Mouse (Mus musculus): Measurements from ENCODE around the gene Slc4a2. TPM values are rescaled to one million over a fixed set of nuclear protein-coding genes. Genes with fewer than 3 reads are reported as not detected.
"Not testable (repeated sequence)": the region's sequence is repeated elsewhere in the genome, so short reads cannot be mapped to it uniquely, and the experiment has no call there.

Gene Slc4a2
- total RNA-seq, 2 experiments from 2014 or later = 40.3 to 42.6 TPM

DNA sequence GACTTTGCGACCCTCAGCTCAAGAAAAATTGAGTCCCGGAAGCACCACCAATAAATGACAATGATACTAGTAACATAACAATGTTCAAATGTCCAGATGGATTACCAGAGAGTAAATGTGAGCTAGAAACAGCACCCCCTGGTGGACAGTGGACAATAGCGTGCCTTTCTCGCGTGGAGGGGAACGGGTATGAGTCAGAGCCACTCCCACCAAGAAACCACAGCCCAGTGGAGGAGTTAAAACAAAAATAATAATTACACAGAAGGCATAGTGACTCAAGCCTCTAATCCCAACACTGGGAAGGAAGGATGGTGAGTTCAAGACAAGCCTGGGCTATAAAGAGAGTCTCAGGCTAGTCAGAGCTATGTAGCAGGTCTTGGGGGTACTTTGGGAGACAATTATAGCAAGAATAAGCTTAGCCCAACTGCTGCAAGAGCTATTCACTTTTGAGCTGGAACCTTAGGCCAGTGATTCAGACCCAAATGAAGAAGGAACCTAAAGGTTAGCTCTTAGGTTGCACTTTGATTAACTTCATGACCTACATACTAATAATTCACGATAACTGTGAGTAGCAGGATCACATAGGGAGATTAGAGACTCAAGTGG is 30.1 kb upstream of the Slc4a2 start, which contains the start of gene Abcb8:
Gene Abcb8, plus strand, starts transcription at position 272 of the 606 bp plus-strand sequence.
- peak; percentile 61 to 83 for DNase-seq (ENCODE audit: low spot score in 2 of 2)

DNA sequence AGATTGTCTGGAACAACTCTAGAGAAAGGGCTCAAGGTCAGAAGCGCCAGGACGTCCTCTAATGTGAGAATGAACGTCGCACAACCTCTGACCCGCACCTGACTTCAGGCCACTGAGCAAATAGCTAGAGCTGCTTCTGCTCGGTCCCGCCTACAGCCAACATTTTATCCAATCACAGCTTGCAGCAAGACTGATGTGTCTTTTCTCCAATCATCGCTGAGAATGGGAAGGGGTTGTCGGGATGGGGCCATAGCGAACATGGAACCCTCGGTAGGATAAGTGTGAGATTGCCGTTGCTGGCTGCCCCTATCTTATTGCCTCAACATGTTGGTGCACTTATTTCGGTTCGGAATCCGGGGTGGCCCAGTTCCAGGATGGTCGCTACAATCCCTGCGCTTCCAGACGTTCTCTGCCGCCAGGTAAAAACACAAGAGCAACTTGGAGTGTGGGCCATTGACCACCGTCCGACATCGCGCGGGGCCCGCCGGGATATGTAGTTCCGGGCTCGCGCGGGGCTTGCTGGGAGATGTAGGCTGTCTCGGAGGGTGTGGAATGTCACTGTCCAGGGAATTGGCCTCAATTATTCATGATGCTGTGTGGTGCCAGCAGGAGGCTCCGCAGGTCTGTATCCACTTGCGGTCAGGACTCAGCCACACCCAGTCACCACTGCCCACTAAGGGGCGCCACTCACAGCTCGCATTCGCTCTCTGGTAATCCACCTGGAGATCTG is 29.3 kb upstream of the Slc4a2 start:
- DNase-seq (ENCODE audit: low spot score in 2 of 2) = peak; percentile 76 to 92

DNA sequence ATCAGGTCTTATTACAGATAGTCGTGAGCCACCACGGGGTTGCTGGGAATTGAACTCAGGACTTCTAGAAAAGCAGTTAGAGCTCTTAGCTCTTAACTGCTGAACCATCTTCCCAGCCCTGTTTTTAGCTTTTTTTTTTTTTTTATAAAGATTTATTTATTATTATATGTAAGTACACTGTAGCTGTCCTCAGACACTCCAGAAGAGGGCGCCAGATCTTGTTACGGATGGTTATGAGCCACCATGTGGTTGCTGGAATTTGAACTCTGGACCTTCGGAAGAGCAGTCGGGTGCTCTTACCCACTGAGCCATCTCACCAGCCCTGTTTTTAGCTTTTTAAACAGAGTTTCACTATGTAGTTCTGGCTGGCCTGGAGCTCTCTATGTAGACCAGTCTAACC is 27.4 kb upstream of the Slc4a2 start:
- not testable (repeated sequence) for DNase-seq (ENCODE audit: low spot score in 2 of 2)

DNA sequence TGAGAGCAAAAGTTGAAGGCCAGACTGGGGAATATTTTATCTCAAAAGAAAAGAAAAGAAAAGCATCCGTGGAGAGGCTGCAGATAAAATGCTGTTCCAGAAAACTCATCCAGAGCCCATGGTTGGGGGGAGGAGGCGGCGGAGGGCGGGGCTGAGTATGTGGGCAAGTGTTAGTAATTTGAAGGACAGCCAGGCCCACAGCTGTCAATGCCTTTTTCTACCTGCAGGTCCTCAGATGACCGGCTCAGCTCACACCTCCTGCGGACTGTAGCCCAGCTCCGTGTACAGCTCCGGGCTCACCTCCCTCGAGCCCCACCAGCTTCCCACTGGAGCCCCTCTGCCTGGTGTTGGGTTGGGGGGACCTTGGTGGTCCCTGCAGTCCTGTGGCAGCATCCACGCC is 24.0 kb upstream of the Slc4a2 start:
- DNase-seq (ENCODE audit: low spot score in 2 of 2) = no peak

DNA sequence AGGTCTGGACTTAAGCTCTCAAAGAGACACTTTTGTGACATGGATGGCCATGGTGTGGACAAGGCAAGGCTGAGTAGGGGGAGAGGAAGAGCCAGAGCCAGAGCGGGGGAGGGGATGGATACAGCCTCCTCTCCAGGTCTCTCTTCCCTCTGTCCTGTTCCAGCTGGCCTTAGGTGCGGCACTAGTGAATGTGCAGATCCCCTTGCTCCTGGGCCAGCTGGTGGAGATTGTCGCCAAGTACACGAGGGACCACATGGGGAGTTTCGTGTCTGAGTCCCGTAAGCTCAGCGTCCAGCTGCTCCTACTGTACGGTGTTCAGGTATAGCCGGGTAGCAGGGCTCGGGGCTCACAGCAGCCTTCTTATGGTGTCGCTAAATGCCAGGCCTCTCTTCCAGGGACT is 23.3 kb upstream of the Slc4a2 start:
- DNase-seq (ENCODE audit: low spot score in 2 of 2) = no peak

DNA sequence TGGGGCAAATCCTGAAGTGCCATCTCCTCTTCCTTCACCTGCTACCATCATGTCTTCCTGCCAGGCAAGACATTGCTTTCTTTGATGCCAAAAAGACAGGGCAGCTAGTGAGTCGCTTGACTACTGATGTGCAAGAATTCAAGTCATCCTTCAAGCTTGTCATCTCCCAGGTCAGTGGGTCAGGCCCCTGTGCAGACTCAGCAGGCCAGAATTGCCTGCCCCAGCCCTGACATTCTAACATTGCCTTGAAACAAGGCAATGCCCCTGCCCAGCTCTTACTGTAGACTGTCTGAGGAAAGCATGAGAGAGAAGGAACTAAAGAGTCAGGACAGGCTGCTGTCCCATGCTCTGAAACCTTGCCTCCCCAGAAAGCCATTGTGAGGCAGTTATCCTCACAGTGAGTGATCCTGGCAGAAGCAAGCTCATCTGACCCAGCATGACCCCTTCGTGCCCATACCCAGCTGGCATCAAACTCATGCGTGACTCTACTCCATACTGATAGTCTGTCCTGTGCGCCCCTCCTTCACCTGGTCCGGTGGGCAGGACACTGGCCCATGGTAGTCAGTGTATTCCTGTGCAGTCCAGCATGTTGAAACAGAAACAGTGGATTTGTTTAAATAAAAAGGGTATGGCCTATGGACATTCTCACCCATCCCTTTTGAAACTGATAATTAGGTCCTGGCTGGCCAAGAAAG is 22.6 kb upstream of the Slc4a2 start:
- no peak for DNase-seq (ENCODE audit: low spot score in 2 of 2)

DNA sequence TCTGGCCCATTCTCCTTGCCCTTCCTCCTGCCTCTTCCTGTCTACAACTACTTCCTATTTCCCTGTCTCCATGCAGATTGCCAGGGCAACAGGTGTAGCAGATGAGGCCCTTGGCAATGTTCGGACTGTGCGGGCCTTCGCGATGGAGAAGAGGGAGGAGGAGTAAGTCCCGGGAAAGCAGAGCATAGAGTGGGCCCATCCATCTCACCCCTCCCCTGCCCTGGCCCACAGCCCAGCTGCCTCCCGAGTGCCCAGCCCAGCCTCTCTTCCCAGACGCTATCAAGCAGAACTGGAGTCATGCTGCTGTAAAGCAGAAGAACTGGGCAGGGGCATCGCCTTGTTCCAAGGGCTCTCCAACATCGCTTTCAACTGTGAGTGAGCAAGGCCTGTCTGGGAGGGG is 21.7 kb upstream of the Slc4a2 start:
- no peak for DNase-seq (ENCODE audit: low spot score in 2 of 2)

DNA sequence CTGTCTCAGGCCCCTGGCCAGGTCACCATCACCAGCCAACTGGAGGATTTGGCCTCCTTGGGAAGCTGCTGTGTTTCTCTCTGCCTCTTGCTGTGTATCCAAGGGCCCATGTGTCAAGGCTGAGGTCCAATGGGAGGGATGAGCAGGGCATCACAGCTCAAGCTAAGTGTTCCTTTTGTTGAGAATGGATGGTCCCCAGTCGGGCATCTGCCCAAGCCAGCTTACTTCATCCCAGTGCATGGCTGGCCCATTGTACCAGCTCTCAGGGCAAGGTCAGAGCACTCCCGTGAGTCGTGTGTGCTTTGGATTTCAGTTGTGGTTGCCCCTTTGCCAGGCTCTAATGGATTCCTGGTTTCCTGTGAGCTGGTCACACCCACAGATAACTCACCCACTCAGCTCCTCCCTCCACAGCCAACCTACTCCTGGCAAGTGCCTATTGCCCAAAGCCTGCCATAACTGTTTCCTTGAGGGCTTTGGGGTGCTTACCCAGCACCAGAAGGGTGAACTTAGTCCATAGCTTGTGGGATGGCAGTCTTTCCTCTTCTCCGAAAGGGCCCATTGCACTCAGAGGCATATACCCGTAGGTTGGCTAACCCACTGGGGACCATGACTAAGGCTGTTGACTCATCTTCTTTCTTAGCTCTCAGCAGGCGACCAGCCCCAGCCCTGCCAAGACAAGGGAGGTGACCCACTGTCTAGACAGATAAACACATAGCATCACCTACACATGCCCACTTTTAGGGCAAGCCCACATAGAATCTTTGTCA is 18.9 kb upstream of the Slc4a2 start:
- DNase-seq (ENCODE audit: low spot score in 2 of 2) = no peak

DNA sequence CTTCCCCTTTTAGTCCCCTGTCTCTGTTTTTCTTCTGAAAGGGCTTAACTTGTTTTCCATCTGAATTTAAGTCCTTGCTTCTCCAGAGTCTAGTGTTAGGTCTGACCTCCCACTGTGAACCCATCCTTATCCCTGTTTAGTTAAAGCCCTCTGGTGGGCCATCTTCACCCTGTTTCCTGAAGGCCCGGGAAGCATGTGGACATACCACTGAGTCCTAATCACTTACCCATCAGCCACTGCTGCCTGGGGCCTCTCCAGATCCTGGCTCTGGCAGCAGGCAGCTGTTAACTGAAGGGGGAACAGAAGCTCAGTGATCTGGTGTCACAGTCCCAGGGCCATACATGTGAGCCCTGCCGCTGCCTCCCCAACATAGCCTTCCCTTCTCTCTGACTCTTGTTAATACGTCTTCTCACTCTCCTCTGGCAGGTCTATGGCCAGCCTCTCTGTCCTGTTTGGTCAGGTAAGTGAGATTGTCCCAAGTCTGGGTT is 18.2 kb upstream of the Slc4a2 start:
- no peak for DNase-seq (ENCODE audit: low spot score in 2 of 2)

DNA sequence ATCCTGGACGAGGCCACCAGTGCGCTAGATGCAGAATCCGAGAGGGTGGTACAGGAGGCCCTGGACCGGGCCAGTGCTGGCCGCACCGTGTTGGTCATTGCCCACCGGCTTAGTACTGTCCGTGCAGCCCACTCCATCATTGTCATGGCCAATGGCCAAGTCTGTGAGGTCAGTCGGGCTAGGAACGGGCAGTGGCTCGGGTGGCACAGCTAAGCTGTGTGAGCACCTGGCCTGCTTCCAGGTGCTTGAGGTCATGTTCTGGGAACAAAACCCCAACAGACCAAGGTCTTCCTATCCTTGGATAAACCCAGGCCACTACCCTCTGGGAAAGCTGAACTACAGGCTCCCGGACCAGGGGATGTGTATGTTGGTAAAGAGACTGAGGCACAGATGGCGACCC is 15.0 kb upstream of the Slc4a2 start:
- DNase-seq (ENCODE audit: low spot score in 2 of 2) = no peak

DNA sequence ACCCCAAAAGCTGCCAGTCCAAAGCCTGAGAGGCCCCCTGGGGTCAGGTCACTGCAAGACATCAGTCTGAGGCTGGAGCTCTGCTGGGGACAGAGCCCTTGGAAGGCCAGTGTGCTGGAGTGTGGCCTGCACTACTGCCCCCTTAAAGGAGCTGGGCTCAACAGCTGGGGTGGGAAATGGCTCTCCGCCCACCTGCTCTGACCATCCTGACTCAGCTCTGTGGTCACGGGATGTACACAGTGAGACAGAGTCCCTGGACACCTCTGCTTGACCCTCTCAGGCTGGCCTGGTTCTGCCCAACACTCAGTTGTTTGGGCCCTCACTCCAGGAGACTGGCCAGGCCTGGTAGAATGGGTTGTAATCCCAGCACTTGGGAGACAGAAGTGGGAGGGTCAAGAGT is 14.2 kb upstream of the Slc4a2 start:
- no peak for DNase-seq (ENCODE audit: low spot score in 2 of 2)

DNA sequence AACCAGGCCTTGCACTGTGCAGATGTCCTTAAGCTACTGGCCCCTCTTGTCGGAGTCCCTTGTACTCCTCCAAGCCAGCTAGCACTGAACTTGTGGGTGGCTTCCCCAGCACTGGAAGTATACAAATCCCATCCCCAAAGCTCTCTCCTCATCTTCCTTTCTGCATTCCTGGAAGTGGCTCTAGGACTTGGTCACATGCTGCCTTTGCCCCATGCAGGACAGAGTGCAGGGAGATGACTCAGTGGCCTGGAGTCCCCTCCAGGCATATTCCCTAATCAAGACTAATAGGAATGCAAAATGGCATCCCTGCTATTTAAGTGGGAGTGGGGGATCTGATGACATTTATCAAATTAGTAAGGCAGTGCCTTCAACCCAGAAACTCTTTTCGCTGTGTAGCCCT is 11.6 kb upstream of the Slc4a2 start:
- no peak for DNase-seq (ENCODE audit: low spot score in 2 of 2)

DNA sequence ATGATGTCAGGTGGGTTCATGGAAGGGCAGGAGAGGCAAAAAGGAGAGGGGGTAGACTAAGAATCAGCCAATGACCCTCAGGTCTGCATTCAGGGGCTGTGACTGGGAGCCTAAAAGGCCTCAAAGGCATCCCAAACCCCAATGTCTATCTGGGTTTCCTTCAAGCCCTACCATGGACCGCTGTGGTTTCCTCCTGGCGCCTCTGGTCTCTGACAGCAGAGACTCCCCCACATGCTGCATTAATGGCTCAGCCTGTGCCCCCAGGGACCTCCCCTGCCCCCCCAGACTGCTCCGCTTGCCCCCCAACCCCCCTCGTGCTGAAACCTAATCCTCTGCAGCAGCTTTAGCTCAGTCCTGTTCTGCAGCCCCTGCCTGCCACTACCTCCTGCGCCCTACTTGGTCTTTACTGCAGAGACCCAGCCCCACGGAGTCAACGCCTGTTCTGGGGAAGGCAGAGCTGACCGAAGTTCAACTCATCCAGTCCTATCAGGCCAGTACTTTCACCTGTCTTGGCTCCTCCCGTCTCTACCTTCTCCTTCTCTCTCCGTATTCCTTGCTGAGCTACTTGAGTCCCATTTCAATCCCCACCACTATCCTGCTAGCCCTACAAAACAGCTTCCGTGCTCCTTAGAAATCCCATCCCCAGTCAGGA is 10.5 kb upstream of the Slc4a2 start, which contains the start of gene Asic3:
Gene Asic3, plus strand, starts transcription at position 351 of the 652 bp plus-strand sequence.
- DNase-seq (ENCODE audit: low spot score in 2 of 2) = no peak

DNA sequence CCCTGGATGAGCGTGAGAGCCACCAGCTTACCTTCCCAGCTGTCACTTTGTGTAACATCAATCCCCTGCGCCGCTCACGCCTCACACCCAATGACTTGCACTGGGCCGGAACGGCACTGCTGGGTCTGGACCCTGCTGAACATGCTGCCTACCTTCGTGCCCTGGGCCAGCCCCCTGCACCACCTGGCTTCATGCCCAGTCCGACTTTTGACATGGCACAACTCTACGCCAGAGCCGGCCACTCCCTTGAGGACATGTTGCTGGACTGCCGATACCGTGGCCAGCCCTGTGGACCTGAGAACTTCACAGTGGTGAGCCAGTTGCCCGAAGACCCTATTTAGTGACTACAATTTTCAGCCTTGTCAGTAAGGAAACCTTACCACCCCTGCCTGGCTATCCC is 9.7 kb upstream of the Slc4a2 start:
- DNase-seq (ENCODE audit: low spot score in 2 of 2) = no peak

DNA sequence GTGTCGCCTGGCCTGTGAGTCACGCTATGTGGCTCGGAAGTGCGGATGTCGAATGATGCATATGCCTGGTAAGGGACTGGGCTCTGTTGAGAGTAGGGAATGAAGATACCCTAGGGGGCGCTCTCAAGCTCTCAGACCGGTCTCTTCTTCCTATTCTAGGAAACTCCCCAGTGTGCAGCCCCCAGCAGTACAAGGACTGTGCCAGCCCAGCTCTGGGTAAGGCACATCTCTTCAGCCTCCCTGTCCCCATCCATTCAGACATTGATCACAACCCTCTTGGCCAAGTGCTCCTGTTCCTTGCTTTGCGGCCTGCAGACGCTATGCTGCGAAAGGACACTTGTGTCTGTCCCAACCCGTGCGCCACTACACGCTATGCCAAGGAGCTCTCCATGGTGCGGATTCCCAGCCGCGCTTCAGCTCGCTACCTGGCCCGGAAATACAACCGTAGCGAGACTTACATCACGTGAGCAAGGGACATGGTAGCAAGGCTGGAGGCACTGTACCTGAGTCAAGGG is 7.4 kb upstream of the Slc4a2 start:
- peak in 1 of 2 experiments; percentile 67 for DNase-seq (ENCODE audit: low spot score in 2 of 2)

DNA sequence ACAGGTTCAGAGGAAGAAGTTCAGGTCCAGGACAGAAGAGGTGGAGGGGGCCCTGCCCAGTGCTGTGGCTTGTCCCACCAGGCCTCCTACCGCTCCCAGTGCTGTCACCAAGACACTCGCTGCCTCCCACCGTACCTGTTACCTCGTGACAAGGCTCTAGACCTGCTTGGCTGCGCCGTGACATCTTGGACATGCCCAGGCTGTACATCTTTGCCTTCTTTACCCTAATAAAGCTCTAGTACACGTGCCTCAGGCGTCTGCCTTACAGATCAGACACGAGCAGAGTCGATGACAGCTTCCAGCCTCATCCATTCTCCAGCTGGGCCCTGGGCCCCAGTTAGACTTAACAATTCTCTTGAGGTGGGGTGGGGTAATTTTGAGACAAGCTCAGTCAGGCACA is 6.0 kb upstream of the Slc4a2 start:
- no peak for DNase-seq (ENCODE audit: low spot score in 2 of 2)

DNA sequence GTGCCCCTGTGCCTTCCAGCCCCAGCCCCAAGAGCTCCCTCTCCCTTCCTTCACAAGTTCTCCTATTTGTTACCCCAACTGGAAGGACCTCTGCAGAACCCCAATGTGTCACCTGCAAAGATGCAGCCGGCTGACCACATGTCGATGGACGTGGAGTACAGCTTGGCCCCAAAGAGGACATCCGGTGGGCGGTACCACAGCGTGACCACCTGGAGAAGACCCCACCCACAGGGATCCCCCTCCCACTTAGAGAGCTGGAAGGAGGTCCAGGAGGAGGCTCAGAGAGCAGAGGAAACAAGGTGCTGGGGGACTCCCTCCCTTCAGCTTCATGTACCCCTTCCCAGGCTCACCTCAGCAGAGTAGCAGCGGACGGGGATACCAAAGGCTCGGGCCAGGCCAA is 3.3 kb upstream of the Slc4a2 start:
- DNase-seq (ENCODE audit: low spot score in 2 of 2) = no peak

DNA sequence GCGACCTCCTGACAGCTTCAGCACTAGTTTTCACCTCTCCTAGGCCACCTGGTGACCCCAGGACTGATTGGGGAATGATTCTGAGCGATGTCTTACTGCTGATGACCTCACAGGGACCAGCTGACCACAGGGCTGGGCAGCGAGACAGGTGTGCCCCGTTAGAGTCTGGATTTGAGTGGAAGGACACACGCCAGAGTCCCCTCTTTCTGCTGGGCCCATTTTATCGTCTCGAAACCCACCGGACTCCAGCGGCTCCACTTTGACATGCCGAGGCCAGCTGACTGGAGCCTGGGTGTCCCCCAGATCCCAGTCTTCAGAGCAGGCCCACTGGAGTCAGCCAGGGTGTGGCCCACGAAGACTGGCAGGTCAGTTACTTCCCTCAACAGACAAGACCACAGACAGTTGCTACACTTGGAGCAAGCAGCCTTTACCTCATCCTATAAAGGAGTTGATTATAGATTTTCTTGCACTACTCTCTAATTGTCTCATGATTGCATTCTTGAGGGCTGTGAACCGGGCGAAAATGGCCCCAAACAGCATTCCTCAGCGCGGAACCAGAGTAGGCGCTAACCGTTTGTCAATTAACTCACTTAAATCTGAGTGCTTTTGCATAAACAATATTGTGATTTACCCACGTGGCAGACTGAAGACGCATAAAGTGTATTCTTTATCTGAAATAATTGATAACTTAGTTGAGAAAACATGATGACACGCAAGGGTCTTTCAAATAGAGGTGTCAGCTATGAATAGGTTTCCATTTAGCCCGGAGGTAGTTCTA is 556 bp downstream of the Slc4a2 start:
- peak in 1 of 2 experiments; percentile 49 for DNase-seq (ENCODE audit: low spot score in 2 of 2)

DNA sequence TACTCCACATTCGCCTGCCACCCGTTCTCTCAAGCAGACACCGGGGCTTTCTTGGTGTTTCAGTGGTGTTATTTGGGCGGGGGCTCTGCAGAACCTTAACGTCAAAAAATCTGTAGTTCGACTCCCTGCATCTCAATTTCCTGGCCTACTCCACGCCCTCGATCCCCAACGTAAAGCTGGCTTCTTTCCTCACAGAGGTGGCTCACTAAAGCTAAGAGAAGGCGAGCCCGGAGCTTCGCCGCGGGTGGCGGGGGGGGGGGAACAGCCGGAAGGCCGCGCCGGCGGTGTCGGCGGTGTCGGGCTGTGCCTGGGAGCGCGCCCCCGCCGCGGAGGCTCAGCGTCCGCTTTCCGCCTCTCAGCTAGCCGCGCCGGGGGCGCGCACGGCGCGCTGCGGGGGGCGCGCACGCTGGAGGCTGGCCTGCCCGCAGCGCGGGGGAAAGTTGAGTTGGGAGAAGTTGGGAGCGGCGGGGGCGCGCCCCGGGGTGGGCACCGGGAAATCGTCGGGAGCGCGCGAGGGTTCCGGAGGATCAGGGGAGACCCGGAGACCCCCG is 1.3 kb downstream of the Slc4a2 start:
- peak; percentile 81 to 88 for DNase-seq (ENCODE audit: low spot score in 2 of 2)

Measured in gastrocnemius, postnatal 4 days (tissue).